Mouse (Mus musculus) liver, postnatal 0 days (tissue): ENCODE data around the gene Snx22.

Experiments used
- CTCF ChIP-seq: sonication (generic); IDR thresholded peaks from 2 replicates; pipeline ENCODE4 v1.5.1; 2016; ENCODE audit warnings: antibody characterized with exemption, low read depth
- EP300 ChIP-seq: IDR thresholded peaks from 2 replicates; pipeline ENCODE4 v1.6.1; 2016; ENCODE audit warnings: antibody characterized with exemption, low read depth, mild to moderate bottlenecking

- TF ChIP-seq CTCF = no peak
- TF ChIP-seq EP300 = no peak
These were observed 19.5 kb downstream of the Snx22 start for GRCm38 (mm10) chr9:66049931-66050601.
